Mouse (Mus musculus) R1 (cell line): ENCODE data around the gene Nxnl2.

Experiments
- DNase-seq: peaks from one replicate; pipeline ENCODE4 v3.0.0-alpha.2; 2018; ENCODE audit warnings: low read depth, low spot score

The Nxnl2 gene

DNA sequence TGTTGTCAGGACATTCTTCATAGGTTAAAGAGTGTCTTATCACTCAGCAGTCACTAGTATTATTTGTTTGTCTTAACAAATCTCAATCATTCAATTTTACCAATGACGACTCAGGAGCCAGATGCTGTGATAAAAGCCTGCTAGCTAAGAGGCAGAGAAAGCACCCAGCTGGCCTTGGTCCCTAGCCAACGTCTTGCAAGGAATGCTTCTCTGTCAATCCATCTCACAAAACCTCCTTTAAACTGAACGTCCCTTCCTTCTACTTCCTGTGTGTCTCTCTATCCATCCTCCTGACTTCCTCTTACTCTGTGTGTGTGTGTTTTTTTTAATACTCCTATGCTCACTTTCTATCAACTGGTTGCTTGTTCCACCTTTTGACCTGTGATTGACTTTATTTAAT is 8.5 kb downstream of the Nxnl2 start:
- no peak for DNase-seq

DNA sequence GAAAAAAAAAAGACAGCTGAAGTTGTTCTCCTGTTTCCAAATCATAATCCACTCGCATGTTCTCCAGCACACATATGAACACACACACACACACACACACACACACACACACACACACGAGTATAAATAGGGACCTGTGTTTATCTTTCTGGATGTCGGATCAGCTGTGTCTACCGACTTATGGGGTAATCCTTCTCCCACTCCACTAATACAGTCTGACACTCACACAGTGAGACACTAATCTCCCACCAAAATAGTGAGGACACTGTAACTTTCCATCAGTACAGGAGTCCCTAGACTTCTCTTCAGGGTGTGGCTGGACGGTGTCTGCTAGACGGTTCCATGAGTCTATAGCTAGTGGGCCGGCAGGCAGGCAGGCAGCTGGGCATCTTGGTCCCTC is 11.4 kb downstream of the Nxnl2 start:
- DNase-seq: no peak

- no peak for DNase-seq
Observed at GRCm38 (mm10) chr13:51184896-51185295, 14.1 kb downstream of the Nxnl2 start.

DNA sequence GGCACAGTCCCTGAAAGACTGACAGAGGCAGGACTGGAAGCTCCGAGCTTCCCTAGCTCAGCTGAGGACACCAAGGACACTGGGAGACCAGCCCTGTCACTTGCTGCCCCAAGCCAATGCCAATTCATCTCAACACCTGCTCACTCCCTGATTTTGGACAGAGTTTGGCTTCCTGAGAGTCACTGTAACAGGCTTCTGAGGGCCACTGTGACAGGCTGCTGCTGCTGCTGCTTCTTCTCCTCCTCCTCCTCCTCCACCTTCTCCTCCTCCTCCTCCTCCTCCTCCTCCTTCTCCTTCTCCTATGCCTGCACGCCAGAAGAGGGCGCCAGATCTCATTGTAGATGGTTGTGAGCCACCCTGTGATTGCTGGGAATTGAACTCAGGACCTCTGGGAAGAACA is 19.5 kb downstream of the Nxnl2 start:
- DNase-seq: peak; percentile 50

DNA sequence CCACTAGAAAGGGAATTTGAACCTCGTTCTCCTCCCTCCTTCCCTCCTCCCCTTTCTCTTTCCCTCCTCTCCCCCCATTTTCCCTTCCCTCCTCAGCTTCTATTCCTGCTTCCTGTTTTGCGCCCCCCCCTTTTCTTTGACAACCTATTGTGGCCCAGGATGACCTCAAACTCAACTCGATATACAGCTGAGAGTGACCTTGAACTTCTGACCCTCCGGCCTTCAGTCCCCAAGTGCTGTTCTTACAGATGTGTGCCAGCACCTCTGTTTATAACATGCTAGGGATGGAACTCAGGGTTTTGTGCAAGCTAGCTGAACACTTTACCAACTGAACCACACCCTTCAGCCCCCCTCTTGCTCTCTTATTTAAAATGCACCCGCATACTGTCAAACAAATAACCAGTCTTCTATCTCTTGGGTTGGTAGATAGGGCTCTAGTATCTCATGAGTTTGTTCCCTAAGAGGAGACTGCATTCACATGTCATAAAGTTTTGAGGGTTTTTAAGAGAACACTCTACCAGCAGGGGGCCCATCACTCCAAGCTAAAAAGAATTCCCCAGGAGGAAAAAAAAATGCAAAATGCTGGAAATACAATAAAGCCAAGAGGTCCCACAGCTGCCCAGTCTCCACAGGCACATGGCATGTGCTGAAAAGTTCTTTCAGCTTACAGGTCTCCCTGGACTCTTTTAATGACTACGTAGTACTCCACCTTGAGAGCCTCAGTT is 20.8 kb downstream of the Nxnl2 start:
- DNase-seq: peak; percentile 96

GRCm38 (mm10) chr13:51193893-51194292 is 23.1 kb downstream of the Nxnl2 start:
- DNase-seq: peak; percentile 28

GRCm38 (mm10) chr13:51197699-51198098 is 26.9 kb downstream of the Nxnl2 start:
- DNase-seq: no peak

DNA sequence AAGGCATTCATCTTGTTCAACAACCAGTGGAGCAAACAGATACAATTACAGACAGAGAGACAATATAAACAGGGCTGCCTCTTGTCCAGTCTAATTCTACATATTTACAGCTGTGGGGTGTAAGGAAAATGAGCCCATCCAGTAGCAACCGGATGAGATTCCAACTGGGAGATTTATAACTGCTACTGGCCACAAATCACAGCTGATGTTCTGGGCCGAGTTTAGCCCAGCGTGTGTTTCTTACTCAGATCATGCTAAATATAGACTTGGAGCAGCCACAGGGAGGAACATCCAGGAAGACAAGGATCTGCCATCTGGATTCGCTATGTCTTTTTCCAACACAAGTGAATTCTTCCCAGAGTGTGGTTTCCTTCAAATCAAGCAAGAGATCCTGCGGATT is 27.4 kb downstream of the Nxnl2 start:
- DNase-seq: no peak

DNA sequence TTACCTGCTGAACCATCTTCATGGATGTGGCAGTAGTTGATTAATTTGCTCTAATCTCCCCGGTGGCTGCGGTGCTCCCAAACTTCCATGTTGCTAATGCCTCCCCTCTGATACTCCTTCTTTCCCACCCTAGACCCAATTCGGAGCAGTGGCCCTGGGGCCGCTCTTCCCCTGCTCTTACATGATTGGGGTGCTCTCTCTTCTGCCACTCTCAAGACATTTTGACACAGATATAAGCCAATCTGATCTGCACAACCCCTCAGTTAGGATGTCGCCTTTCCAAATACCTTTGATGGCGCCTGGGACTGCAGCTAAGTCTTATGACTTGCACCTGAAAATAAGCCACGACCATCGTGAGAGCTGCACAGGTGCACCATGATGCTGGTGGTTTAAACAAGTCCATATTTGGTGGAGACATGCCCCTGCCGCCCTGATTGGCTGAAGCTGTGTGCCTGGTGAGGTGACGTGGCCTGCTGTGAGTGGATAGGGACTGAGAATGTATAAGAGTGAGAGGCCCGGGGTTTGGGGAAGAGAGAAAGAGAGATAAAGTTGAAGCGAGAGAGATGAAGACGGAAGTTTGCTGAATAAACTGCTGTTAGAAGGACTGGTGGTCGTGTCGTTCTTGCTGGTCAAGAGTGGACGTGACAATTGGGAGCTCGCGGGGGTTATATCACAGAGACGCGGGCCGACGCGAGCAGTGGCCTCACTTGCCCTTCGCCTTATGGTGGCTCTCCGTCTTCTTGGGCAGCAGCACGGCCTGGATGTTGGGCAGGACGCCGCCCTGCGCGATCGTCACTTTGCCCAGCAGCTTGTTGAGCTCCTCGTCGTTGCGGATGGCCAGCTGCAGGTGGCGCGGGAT is 31.4 kb downstream of the Nxnl2 start:
- peak; percentile 75 for DNase-seq

DNA sequence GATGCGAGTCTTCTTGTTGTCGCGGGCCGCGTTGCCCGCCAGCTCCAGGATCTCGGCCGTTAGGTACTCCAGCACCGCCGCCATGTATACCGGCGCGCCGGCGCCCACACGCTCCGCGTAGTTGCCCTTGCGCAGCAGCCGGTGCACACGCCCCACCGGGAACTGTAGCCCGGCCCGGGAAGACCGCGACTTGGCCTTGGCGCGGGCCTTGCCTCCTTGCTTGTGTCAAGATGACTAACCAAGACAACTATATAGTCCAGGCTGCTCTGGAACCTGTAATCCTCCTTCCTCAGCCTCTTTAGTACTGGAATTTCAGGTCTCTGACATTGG is 32.0 kb downstream of the Nxnl2 start:
- peak; percentile 59 for DNase-seq

- DNase-seq: peak; percentile 100
Observed at GRCm38 (mm10) chr13:51203467-51203866, 32.6 kb downstream of the Nxnl2 start.

DNA sequence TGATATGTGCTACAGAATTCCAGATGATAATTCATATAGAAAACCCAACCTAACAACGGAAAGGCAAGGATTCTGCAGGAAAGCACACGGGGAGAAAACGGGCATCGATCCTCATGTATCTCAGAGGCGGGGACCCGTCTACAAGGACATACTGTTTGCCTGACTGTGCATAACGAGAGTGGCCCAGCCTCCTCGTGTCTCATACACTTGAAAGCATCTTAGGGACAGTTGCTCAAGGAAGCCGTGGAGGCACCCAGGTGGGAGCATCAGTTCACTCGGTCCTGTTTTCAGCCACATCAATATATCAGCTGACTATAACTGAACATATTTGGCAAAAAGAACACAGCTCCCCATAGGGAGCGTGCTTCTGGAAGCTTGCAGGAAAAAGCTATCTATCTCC is 33.3 kb downstream of the Nxnl2 start:
- DNase-seq: peak; percentile 65

GRCm38 (mm10) chr13:51207965-51208364 is 37.1 kb downstream of the Nxnl2 start:
- peak; percentile 65 for DNase-seq

DNA sequence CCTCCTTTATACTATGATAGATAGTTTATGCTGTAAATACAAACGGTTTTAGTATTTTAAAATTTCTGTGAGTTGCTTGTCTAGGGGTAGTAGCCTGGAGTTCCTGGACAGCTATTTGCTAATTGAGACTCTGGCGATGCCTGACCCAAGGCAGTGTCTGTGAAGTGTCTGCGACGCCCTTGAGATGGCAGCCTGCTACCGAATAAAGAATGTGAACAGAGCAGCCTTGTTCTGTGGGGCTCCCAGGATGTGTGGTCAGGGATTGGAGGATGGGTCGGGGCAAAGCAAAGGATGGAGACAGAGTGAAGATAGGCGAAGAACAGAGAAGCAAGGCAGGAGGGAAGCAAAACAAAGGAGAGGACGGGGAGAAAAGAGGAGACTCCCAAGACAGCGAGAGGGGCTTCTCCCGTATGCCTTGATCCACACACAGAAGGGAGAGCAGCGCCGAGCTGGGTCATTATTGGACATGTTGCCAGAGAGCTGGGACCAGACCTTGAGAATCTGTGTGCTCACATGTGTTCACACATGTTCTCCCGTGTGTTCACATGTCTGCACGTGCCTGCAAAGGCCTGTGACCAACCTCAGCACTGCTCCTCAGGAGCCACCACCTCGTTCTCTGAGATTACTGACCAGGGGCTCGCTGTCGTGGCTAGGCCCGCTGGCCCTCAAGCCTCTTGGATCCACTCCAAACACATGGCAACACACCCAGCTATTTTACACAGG is 37.7 kb downstream of the Nxnl2 start:
- no peak for DNase-seq

GRCm38 (mm10) chr13:51210639-51211038 is 39.8 kb downstream of the Nxnl2 start:
- DNase-seq: peak; percentile 57

DNA sequence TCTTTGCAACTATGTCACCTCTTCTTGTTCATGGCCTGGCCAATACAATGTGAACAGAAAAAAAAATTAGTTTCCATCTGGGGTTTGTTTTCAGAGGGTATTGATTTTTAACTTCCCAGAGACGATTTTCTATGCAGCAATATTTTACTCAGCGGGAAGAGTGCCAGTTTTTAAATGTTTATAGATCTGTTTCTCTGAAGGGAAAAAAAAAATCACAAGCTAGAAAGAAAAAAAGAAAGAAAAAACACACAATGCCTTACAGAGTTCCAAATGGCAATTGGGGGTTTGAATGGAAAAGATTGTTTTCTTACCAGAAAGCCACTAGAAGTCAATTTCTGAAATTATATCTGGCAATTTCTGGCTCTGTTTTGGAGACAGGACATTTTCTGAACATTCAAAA is 43.9 kb downstream of the Nxnl2 start:
- no peak for DNase-seq

DNA sequence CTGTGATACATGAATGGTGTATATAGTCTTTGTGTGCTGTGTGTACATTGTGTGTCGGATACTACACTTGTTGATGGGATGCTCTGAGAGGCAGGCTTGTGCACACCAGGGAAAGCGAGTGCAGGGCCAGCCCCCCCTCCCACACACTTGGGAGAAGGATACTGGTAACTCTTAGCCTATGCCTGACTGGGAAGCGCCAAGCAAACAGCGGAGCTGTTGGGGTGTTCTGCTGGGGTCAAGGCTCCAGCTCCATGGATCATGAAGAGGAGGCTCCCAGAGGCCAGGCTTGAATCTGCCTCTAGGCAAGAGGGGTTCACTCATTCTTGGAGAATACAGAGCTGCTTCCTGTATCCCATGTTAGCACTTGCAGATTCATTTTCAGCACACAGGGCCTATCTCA is 50.1 kb downstream of the Nxnl2 start:
- no peak for DNase-seq

DNA sequence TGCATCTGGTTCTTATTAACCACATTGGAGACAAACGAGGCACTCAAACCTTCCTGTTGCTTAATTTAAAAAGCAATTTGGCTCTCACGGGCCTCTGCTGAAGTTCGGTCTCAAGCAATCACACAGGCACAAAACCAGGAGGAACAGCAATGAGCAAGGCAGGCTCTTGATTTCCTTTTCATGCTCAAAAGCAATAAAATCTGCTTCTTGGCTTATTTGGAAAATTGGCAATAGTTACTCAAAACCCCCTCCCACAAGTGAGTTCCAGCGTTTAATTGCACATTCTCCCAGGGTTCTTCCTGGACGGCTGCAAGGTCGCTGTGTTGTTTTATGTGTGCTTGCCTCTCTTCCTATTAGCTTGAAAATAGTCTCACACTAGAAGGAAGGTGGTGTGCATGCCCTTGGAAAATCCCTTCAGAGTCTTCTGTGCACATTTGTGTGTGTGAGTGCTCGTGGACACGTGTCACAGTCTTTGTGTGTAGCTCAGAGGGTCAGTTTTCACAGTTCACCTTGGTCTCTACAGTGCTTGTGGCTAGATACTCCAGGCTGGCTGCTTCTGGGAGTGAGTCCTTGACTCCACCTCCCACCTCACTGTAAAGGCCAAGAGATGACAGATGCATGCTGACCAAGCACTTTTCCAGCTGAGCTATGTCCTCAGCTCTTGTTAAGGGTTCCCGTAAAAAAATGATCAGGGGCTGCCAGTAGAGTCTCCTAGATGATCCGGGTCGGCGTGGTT is 50.8 kb downstream of the Nxnl2 start:
- DNase-seq: no peak
